ENCODE assay signal across 17 mouse cellular contexts in genomic region chr15:51677266-51677665, GRCm38 (mm10).
A peak's percentile ranks its signal among the peaks of the same experiment; 100 is the strongest.
DNase-seq lines count a peak whose midpoint lies in the region; ATAC-seq and TF ChIP-seq lines count a peak whose summit lies in the region.
"Had no signal": no experiment of that assay in that cellular context is flagged by ENCODE, and none has a peak within 500 bp of the region (broad histone marks: within the 10 kb centered on the region; RNA-seq: fewer than 3 reads in every experiment).

No protein-coding gene starts in this region.

- H3K4me1 ChIP-seq in heart, postnatal 0 days (ENCODE audit: control insufficient read depth, insufficient read depth) = no peaks in the 10 kb centered on the region
- no peaks in the 10 kb centered on the region for H3K4me1 ChIP-seq in lung, embryonic 14.5 days (ENCODE audit: insufficient read depth)
- peaks cover 4 to 50% of the 10 kb centered on the region in 2 experiments; a peak in 3 of 4 replicates for H3K4me1 ChIP-seq in CH12.LX (ENCODE audit: control insufficient read depth in 1 of 2, insufficient read depth in 2 of 2)
- H3K4me1 ChIP-seq: midbrain, embryonic 12.5 days had no signal

- 67% methylated on average over 4 of the region's 4 CpGs for WGBS in heart, postnatal 0 days
- WGBS in lung, embryonic 14.5 days = 76% methylated on average over 4 of the region's 4 CpGs

- no peak for TF ChIP-seq POLR2A in CH12.LX (IDR thresholded peaks at IDR 0.05; ENCODE audit: low read depth, low read length)

- no peak for DNase-seq in heart, postnatal 0 days (ENCODE audit: low spot score)
- DNase-seq in heart, postnatal 4 days = no peak
- no peak for DNase-seq in lung, embryonic 14.5 days
- DNase-seq in lung, postnatal 10 days = no peak
- DNase-seq in CH12.LX (ENCODE audit: extremely low read depth) = peak; percentile 27
- DNase-seq in ZHBTc4 (ENCODE audit: low read depth, low spot score) = peak; percentile 12
- DNase-seq in urinary bladder, postnatal 25 days (ENCODE audit: low spot score) = no peak
- DNase-seq in gastrocnemius, adult 18-20 months (ENCODE audit: low spot score) = no peak
- DNase-seq: gastrocnemius, postnatal 36 days; right cerebral cortex, adult 18-20 months; thymus, postnatal 4 days had no signal

- no peaks in the 10 kb centered on the region for H3K9me3 ChIP-seq in heart, postnatal 0 days (replicated peaks; ENCODE audit: control insufficient read depth, low read length)
- H3K9me3 ChIP-seq in lung, embryonic 14.5 days (ENCODE audit: low read depth, low read length) = no peaks in the 10 kb centered on the region
- no peaks in the 10 kb centered on the region for H3K9me3 ChIP-seq in CH12.LX (replicated peaks; ENCODE audit: low read length)
- H3K9me3 ChIP-seq: forebrain, embryonic 10.5 days; heart, embryonic 13.5 days; midbrain, embryonic 12.5 days had no signal

- no peak for TF ChIP-seq EP300 in heart, postnatal 0 days (IDR thresholded peaks at IDR 0.05; ENCODE audit: low read depth)
- no peak for TF ChIP-seq EP300 in CH12.LX (IDR thresholded peaks at IDR 0.05; ENCODE audit: low read length)

- peak; percentile 33 for TF ChIP-seq RAD21 in CH12.LX (IDR thresholded peaks at IDR 0.05; ENCODE audit: low read depth, low read length)

- TF ChIP-seq CTCF in heart, postnatal 0 days (IDR thresholded peaks at IDR 0.05; ENCODE audit: low read depth) = peak; percentile 14; the same call in 1 of the 2 replicates
- peak; percentile 42 for TF ChIP-seq CTCF in lung, embryonic 14.5 days (IDR thresholded peaks at IDR 0.05; ENCODE audit: low read depth)
- peak in 1 of 2 experiments; percentile 81; a peak in 2 of 4 replicates for TF ChIP-seq CTCF in CH12.LX (conservative IDR thresholded peaks at IDR 0.05 in 1 of 2, IDR thresholded peaks at IDR 0.05 in 1 of 2; ENCODE audit: low read depth in 2 of 2, low read length in 2 of 2)

- no peaks in the 10 kb centered on the region for H3K36me3 ChIP-seq in heart, postnatal 0 days (replicated peaks; ENCODE audit: control insufficient read depth, insufficient read depth, low read length)
- no peaks in the 10 kb centered on the region for H3K36me3 ChIP-seq in lung, embryonic 14.5 days (ENCODE audit: insufficient read depth)
- no peaks in the 10 kb centered on the region for H3K36me3 ChIP-seq in CH12.LX (replicated peaks in 1 of 2; ENCODE audit: control insufficient read depth in 1 of 2, insufficient read depth in 1 of 2, low read length in 1 of 2)
- H3K36me3 ChIP-seq: forebrain, embryonic 10.5 days; heart, embryonic 13.5 days; midbrain, embryonic 12.5 days had no signal

- in situ Hi-C loops in CH12.LX (cut with MboI; ENCODE audit: low pct_ligation_motif_present, low pct_unique_long_range_greater_than_20kb, low sequenced_read_pairs) = loop anchor here (25.0 kb wide), 2 partner anchors 485 to 785 kb away; no protein-coding TSS in a partner anchor

- no peak overlapping the region for H3K4me3 ChIP-seq in heart, postnatal 0 days (ENCODE audit: low read depth, low read length)
- no peak overlapping the region for H3K4me3 ChIP-seq in lung, embryonic 14.5 days (ENCODE audit: low read depth, low read length)
- no peak overlapping the region for H3K4me3 ChIP-seq in CH12.LX (replicated peaks in 1 of 3; ENCODE audit: low read depth in 2 of 3, low read length in 2 of 3, poor library complexity in 1 of 3)
- H3K4me3 ChIP-seq: forebrain, embryonic 10.5 days; heart, embryonic 13.5 days; midbrain, embryonic 12.5 days; myocyte had no signal

- H3K27me3 ChIP-seq in heart, postnatal 0 days (ENCODE audit: control insufficient read depth, insufficient read depth, low read length) = no peaks in the 10 kb centered on the region
- no peaks in the 10 kb centered on the region for H3K27me3 ChIP-seq in lung, embryonic 14.5 days (ENCODE audit: insufficient read depth, low read length)
- H3K27me3 ChIP-seq in CH12.LX (replicated peaks) = no peaks in the 10 kb centered on the region
- H3K27me3 ChIP-seq: midbrain, embryonic 12.5 days had no signal

- no peak overlapping the region for H3K4me2 ChIP-seq in heart, postnatal 0 days (ENCODE audit: low read depth, low read length)
- H3K4me2 ChIP-seq in lung, embryonic 14.5 days = no peak overlapping the region
- no peak overlapping the region for H3K4me2 ChIP-seq in CH12.LX (ENCODE audit: insufficient read depth, low read depth, poor library complexity, severe bottlenecking)
- H3K4me2 ChIP-seq: heart, embryonic 13.5 days; midbrain, embryonic 12.5 days had no signal

- dilution Hi-C loops in CH12.LX (cut with MboI; ENCODE audit: extremely low pct_ligation_motif_present, extremely low pct_unique_long_range_greater_than_20kb, low sequenced_read_pairs) = no loop called here

- no peak overlapping the region for H3K27ac ChIP-seq in heart, postnatal 0 days (ENCODE audit: low read depth)
- no peak overlapping the region for H3K27ac ChIP-seq in lung, embryonic 14.5 days (ENCODE audit: low read depth)
- no peak overlapping the region for H3K27ac ChIP-seq in CH12.LX (ENCODE audit: insufficient read depth, low read depth)
- H3K27ac ChIP-seq: forebrain, embryonic 10.5 days; heart, embryonic 13.5 days; macrophage; midbrain, embryonic 12.5 days had no signal

- H3K79me2 ChIP-seq in CH12.LX (replicated peaks; ENCODE audit: control insufficient read depth, extremely low read depth, insufficient read depth, poor library complexity, severe bottlenecking) = no peaks in the 10 kb centered on the region

- no peak for ATAC-seq in heart, postnatal 0 days (ENCODE audit: insufficient read depth, low read depth)
- ATAC-seq in lung, embryonic 14.5 days (ENCODE audit: insufficient read depth) = no peak
- ATAC-seq: inflammation-experienced regulatory T-cells, adult 6 months had no signal

- no peak overlapping the region for H3K9ac ChIP-seq in heart, postnatal 0 days (replicated peaks; ENCODE audit: low read depth, low read length)
- no peak overlapping the region for H3K9ac ChIP-seq in lung, embryonic 14.5 days
- no peak overlapping the region for H3K9ac ChIP-seq in CH12.LX (ENCODE audit: insufficient read depth, low read depth)
- H3K9ac ChIP-seq: heart, embryonic 13.5 days; midbrain, embryonic 12.5 days had no signal

TF ChIP-seq in CH12.LX, 34 proteins besides CTCF, POLR2A, EP300 and RAD21:
- TF ChIP-seq MYC (IDR thresholded peaks at IDR 0.05; ENCODE audit: low read depth, low read length) (peak; percentile 60; the same call in 1 of the 2 replicates), MXI1 (IDR thresholded peaks at IDR 0.05; ENCODE audit: low read depth, low read length) (no peak), IRF4 (IDR thresholded peaks at IDR 0.05; ENCODE audit: low read depth, low read length) (no peak), GABPA (IDR thresholded peaks at IDR 0.05; ENCODE audit: insufficient replicate concordance, low read depth, low read length) (no peak), SMC3 (IDR thresholded peaks at IDR 0.05; ENCODE audit: low read depth, low read length) (peak; percentile 62), BHLHE40 (IDR thresholded peaks at IDR 0.05; ENCODE audit: low read depth, low read length) (no peak), KAT2A (IDR thresholded peaks at IDR 0.05; ENCODE audit: insufficient replicate concordance, low read length) (no peak), HCFC1 (IDR thresholded peaks at IDR 0.05; ENCODE audit: low read depth, low read length) (no peak)

Comparison
In these comparisons a context has a peak if more than half of its experiments do, and no peak if none do; other contexts are left out.
1. DNase-seq: peak in CH12.LX (single experiment) and ZHBTc4 (single experiment); none in heart, postnatal 0 days (single experiment), heart, postnatal 4 days (single experiment), lung, embryonic 14.5 days (single experiment), lung, postnatal 10 days (single experiment), urinary bladder, postnatal 25 days (single experiment) and gastrocnemius, adult 18-20 months (single experiment).